Mouse (Mus musculus) MEL (cell line): ENCODE results near the gene Syt9. TPM values are rescaled to one million over a fixed set of nuclear protein-coding genes. Genes with fewer than 3 reads are reported as not detected.

Experiments
- DNase-seq: peaks from one replicate; pipeline ENCODE4 v3.0.0; 2011; ENCODE audit warnings: low read depth, low spot score
- H3K27ac ChIP-seq: 2 replicates; pipeline ENCODE4 v1.5.1; 2012; ENCODE audit warnings: low read depth, mild to moderate bottlenecking, control low read depth, low read length, moderate library complexity; ENCODE audit not compliant: control insufficient read depth
- H3K27me3 ChIP-seq, 2 experiments: fragments of 150-350 bp in 1 of 2; sonication (generic) in 1 of 2; 2 replicates each; pipeline ENCODE4 v1.6.1; 2012; ENCODE audit warnings: low read length in 2 of 2, mild to moderate bottlenecking in 2 of 2, improper control_type of control experiment in 1 of 2, moderate library complexity in 1 of 2; ENCODE audit not compliant: insufficient read depth in 2 of 2, control insufficient read depth in 1 of 2
- H3K36me3 ChIP-seq, 2 experiments: 2 replicates each; pipeline ENCODE4 v1.6.1; 2012 to 2014; ENCODE audit warnings: low read length in 2 of 2, improper control_type of control experiment in 1 of 2, inconsistent platforms in 1 of 2, mild to moderate bottlenecking in 1 of 2; ENCODE audit not compliant: insufficient read depth in 2 of 2, control insufficient read depth in 1 of 2
- H3K4me1 ChIP-seq, 2 experiments: fragments of 150-350 bp in 1 of 2; sonication (generic) in 1 of 2; 2 replicates each; pipeline ENCODE4 v1.6.1; 2012; ENCODE audit warnings: low read length in 2 of 2, improper control_type of control experiment in 1 of 2, mild to moderate bottlenecking in 1 of 2; ENCODE audit not compliant: insufficient read depth in 2 of 2, control insufficient read depth in 1 of 2
- H3K4me3 ChIP-seq, 2 experiments: fragments of 150-350 bp in 1 of 2; sonication (generic) in 1 of 2; 2 replicates each; pipeline ENCODE4 v1.5.1; 2012; ENCODE audit warnings: low read depth in 2 of 2, low read length in 2 of 2, mild to moderate bottlenecking in 2 of 2, moderate library complexity in 2 of 2, control low read depth in 1 of 2, improper control_type of control experiment in 1 of 2; ENCODE audit not compliant: control insufficient read depth in 1 of 2, insufficient read depth in 1 of 2
- H3K79me2 ChIP-seq: 2 replicates; pipeline ENCODE4 v1.6.1; 2012; ENCODE audit warnings: mild to moderate bottlenecking, low read length, moderate library complexity; ENCODE audit not compliant: control insufficient read depth, poor library complexity, insufficient read depth
- H3K9ac ChIP-seq: 2 replicates; pipeline ENCODE4 v1.6.1; 2012; ENCODE audit warnings: low read depth, mild to moderate bottlenecking, control low read depth, low read length, moderate library complexity; ENCODE audit not compliant: control insufficient read depth, poor library complexity, severe bottlenecking
- H3K9me3 ChIP-seq: fragments of 150-350 bp; sonication (generic); replicated peaks from 2 replicates; pipeline ENCODE4 v1.6.1; 2012; ENCODE audit warnings: mild to moderate bottlenecking, low read length, improper control_type of control experiment, moderate library complexity; ENCODE audit not compliant: insufficient read depth
- BHLHE40 ChIP-seq: IDR thresholded peaks from 2 replicates; pipeline ENCODE4 v1.6.1; 2012; ENCODE audit warnings: low read depth, mild to moderate bottlenecking, inconsistent platforms, low read length, improper control_type of control experiment, borderline replicate concordance
- CHD1 ChIP-seq: IDR thresholded peaks from 2 replicates; pipeline ENCODE4 v1.6.1; 2012; ENCODE audit warnings: low read depth, mild to moderate bottlenecking, inconsistent platforms, low read length, improper control_type of control experiment
- CHD2 ChIP-seq: IDR thresholded peaks from 2 replicates; pipeline ENCODE4 v1.6.1; 2011; ENCODE audit warnings: low read length, improper control_type of control experiment
- E2F4 ChIP-seq: IDR thresholded peaks from 2 replicates; pipeline ENCODE4 v1.6.1; 2011; ENCODE audit warnings: low read depth, low read length, improper control_type of control experiment, borderline replicate concordance
- ETS1 ChIP-seq: IDR thresholded peaks from 2 replicates; pipeline ENCODE4 v1.6.1; 2012; ENCODE audit warnings: low read depth, mild to moderate bottlenecking, inconsistent platforms, low read length, improper control_type of control experiment, moderate library complexity
- GATA1 ChIP-seq: IDR thresholded peaks from 2 replicates; pipeline ENCODE4 v1.6.1; 2011; ENCODE audit warnings: low read depth, low read length, improper control_type of control experiment
- MAFK ChIP-seq: IDR thresholded peaks from 2 replicates; pipeline ENCODE4 v1.6.1; 2011; ENCODE audit warnings: low read depth, mild to moderate bottlenecking, low read length, improper control_type of control experiment, borderline replicate concordance
- MEF2A ChIP-seq: IDR thresholded peaks from 2 replicates; pipeline ENCODE4 v1.6.1; 2014; ENCODE audit warnings: low read depth, mild to moderate bottlenecking, inconsistent platforms, low read length, improper control_type of control experiment; ENCODE audit not compliant: poor library complexity, insufficient replicate concordance, severe bottlenecking; ENCODE audit errors: extremely low read depth
- MYB ChIP-seq: IDR thresholded peaks from 2 replicates; pipeline ENCODE4 v1.6.1; 2011; ENCODE audit warnings: mild to moderate bottlenecking, low read depth, low read length, improper control_type of control experiment
- NELFE ChIP-seq: IDR thresholded peaks from 2 replicates; pipeline ENCODE4 v1.6.1; 2011; ENCODE audit warnings: low read depth, low read length, improper control_type of control experiment
- NRF1 ChIP-seq: IDR thresholded peaks from 2 replicates; pipeline ENCODE4 v1.6.1; 2014; ENCODE audit warnings: low read depth, mild to moderate bottlenecking, inconsistent platforms, low read length, improper control_type of control experiment, moderate library complexity; ENCODE audit not compliant: poor library complexity, insufficient read depth, severe bottlenecking
- POLR2AphosphoS2 ChIP-seq: IDR thresholded peaks from 2 replicates; pipeline ENCODE4 v1.6.1; 2011; ENCODE audit warnings: low read length, improper control_type of control experiment
- SMC3 ChIP-seq: IDR thresholded peaks from 2 replicates; pipeline ENCODE4 v1.6.1; 2011; ENCODE audit warnings: low read depth, low read length, improper control_type of control experiment
- TAL1 ChIP-seq: IDR thresholded peaks from 2 replicates; pipeline ENCODE4 v1.6.1; 2012; ENCODE audit warnings: mild to moderate bottlenecking, inconsistent platforms, low read length, moderate library complexity, mixed read lengths
- TBP ChIP-seq: IDR thresholded peaks from 2 replicates; pipeline ENCODE4 v1.8.0; 2011; ENCODE audit warnings: low read depth, low read length, improper control_type of control experiment
- TCF12 ChIP-seq: IDR thresholded peaks from 2 replicates; pipeline ENCODE4 v1.6.1; 2014; ENCODE audit warnings: low read depth, mild to moderate bottlenecking, inconsistent platforms, low read length, improper control_type of control experiment, moderate library complexity
- UBTF ChIP-seq: IDR thresholded peaks from 2 replicates; pipeline ENCODE4 v1.6.1; 2012; ENCODE audit warnings: low read depth, mild to moderate bottlenecking, inconsistent platforms, low read length, improper control_type of control experiment, moderate library complexity, borderline replicate concordance; ENCODE audit not compliant: insufficient read depth
- ZC3H11A ChIP-seq: IDR thresholded peaks from 2 replicates; pipeline ENCODE4 v1.6.1; 2012; ENCODE audit warnings: low read depth, mild to moderate bottlenecking, inconsistent platforms, low read length, improper control_type of control experiment
- ZKSCAN1 ChIP-seq: IDR thresholded peaks from 2 replicates; pipeline ENCODE4 v1.6.1; 2012; ENCODE audit warnings: low read depth, mild to moderate bottlenecking, inconsistent platforms, low read length, improper control_type of control experiment, moderate library complexity
- ZMIZ1 ChIP-seq: IDR thresholded peaks from 2 replicates; pipeline ENCODE4 v1.6.1; 2012; ENCODE audit warnings: low read depth, mild to moderate bottlenecking, inconsistent platforms, low read length, improper control_type of control experiment, moderate library complexity
- polyA plus RNA-seq, 2 experiments: library from polyadenylated mRNA; stranded (reverse) in 1 of 2; unstranded in 1 of 2; fragments of >175 nt in 1 of 2; fragments of >200 nt in 1 of 2; gene quantifications; 2 replicates each; pipeline versions ENCODE4 v1.2.1 to v1.2.4; 2012; ENCODE audit warnings: low replicate concordance in 2 of 2, low read depth in 1 of 2; ENCODE audit not compliant: insufficient read length in 2 of 2, insufficient read depth in 1 of 2, missing spikeins in 1 of 2
- total RNA-seq: library from RNA; depleted of rRNA; stranded (reverse); fragments of 300-350 nt; gene quantifications from 2 replicates; pipeline ENCODE4 v1.2.3, GENCODE M21; 2012

Syt9 gene
- total and polyA plus RNA-seq, 3 experiments: not detected

DNA sequence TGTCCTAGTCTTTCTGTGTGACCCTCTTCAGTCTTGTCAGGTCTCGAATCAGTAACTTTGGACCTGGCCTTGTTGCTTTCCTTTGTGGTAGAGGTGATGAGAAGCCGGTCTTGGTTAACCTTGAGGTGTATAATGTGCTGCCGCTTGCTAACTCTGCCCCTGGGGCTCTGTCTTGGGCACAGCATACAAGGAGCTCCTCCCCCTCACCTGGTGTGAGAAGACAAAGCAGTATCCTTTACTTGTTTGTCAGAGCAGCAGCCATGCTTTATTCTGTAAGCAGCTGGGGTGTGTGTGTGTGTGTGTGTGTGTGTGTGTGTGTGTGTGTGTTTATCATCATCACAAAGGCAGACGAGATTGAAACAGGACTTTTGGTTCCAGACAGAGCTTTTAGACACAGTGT is 164.8 kb downstream of the Syt9 start:
- Histone ChIP-seq H3K4me1 (no peaks in the 10 kb centered on the region), H3K4me3 (no peak overlapping the region), H3K27ac (no peak overlapping the region), H3K9ac (no peak overlapping the region), H3K9me3 (no peaks in the 10 kb centered on the region), H3K27me3 (no peaks in the 10 kb centered on the region), H3K36me3 (no peaks in the 10 kb centered on the region)
- DNase-seq: no peak
- TF ChIP-seq UBTF (no peak), TAL1 (no peak), TCF12 (no peak), ETS1 (no peak), ZC3H11A (no peak), TBP (no peak), CHD2 (no peak), BHLHE40 (no peak), ZMIZ1 (no peak), NELFE (no peak), MEF2A (no peak), MAFK (no peak), CHD1 (no peak)
- TF ChIP-seq, all 39 proteins: peak for 0
- no peaks in the 10 kb centered on the region for H3K79me2 ChIP-seq

DNA sequence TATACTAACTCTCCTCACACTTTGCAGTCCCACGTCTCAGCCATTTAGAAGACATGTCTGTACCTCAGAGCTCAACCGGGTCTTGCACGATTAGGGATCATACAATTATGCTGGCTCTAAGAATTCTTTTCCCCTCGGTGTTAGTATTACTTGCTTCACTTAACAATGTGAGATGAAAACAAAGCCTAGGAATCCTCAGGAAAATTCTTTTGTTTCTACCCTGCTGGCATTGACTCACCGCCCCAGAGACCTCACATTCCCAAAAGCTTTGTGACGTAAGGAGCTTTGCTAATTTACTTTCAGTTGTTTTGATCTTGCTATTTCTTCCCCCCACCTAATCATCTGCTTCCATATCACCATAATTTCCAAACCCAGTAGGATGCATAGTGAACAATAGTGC is 166.0 kb downstream of the Syt9 start:
- TF ChIP-seq TCF12 (no peak), SMC3 (no peak), MAFK (no peak), ETS1 (no peak), ZMIZ1 (no peak), E2F4 (no peak), ZKSCAN1 (no peak), POLR2AphosphoS2 (no peak), BHLHE40 (no peak), NRF1 (no peak), TBP (no peak), TAL1 (no peak), MYB (no peak), GATA1 (no peak)
- TF ChIP-seq, all 39 proteins: peak for 0
- H3K4me1 ChIP-seq: no peaks in the 10 kb centered on the region
- H3K36me3 ChIP-seq: no peaks in the 10 kb centered on the region
- no peaks in the 10 kb centered on the region for H3K79me2 ChIP-seq
- no peak overlapping the region for H3K9ac ChIP-seq
- H3K9me3 ChIP-seq: no peaks in the 10 kb centered on the region
- DNase-seq: no peak
- no peak overlapping the region for H3K4me3 ChIP-seq
- H3K27ac ChIP-seq: no peak overlapping the region
- no peaks in the 10 kb centered on the region for H3K27me3 ChIP-seq
